Mouse (Mus musculus): Measurements from ENCODE around the gene Colgalt1.

DNA sequence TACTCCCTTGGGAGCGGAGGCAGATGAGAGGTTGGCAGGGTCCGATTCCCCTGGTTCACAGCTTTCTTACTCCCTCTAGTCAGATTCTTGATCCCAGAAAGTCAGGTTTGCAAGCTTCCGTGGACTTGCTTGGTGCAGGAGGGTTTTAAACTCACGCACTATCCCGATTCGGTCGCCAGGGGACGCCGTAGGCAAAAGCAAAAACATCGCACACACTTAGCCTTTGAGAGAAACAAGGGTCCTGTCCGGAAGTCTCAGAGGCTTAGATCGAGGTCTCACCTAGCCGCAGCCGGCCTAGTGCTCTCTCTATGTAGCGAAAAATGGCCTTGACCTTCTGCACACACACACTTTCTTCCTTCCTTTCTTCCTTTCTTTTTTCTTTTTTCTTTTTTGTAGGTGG lies 49.4 kb upstream of the Colgalt1 start:
- TF ChIP-seq CTCF (IDR thresholded peaks at IDR 0.05; ENCODE audit: low read depth), result peak; percentile 95
- no peak for TF ChIP-seq EP300 (IDR thresholded peaks at IDR 0.05; ENCODE audit: low read depth)
